In the genomic region with DNA sequence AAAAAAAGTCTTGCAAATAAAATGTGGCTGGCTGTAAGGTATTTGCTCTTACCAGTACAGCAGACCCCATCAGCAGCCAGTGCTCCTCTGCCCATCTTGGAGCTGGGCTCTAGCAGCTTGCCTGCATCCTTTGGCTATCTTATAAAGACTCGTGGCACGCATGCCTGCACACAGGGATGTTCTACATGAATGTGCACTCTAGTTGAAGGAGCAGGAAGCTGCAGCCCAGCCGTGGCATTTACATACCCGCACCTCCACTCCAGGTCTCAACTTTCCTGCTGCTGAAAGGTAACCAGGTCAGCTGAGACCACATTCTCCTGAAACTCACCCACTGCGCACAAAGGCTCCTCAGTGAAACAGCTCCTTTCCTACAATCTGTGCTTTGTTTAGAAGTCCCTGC, we compare ENCODE assay signal across 16 mouse cellular contexts.
A peak's percentile ranks its signal among the peaks of the same experiment; 100 is the strongest.
DNase-seq lines count a peak whose midpoint lies in the region; ATAC-seq and TF ChIP-seq lines count a peak whose summit lies in the region.
"Had no signal": no experiment of that assay in that cellular context is flagged by ENCODE, and none has a peak within 500 bp of the region (broad histone marks: within the 10 kb centered on the region; RNA-seq: fewer than 3 reads in every experiment).

No protein-coding gene starts in this region.

- H3K4me2 ChIP-seq in lung, embryonic 15.5 days = no peak overlapping the region
- no peak overlapping the region for H3K4me2 ChIP-seq in embryonic facial prominence, embryonic 12.5 days (replicated peaks)
- H3K4me2 ChIP-seq: intestine, embryonic 15.5 days had no signal

- no peaks in the 10 kb centered on the region for H3K4me1 ChIP-seq in lung, embryonic 15.5 days
- no peaks in the 10 kb centered on the region; the same call in 1 of the 2 replicates for H3K4me1 ChIP-seq in lung, adult 2 months (ENCODE audit: control insufficient read depth, insufficient read depth, low read length)
- peaks cover 9% of the 10 kb centered on the region; the same call in 1 of the 2 replicates for H3K4me1 ChIP-seq in embryonic facial prominence, embryonic 12.5 days
- H3K4me1 ChIP-seq: intestine, embryonic 15.5 days had no signal

- no peak for TF ChIP-seq POLR2A in lung, adult 2 months (IDR thresholded peaks at IDR 0.05; ENCODE audit: borderline replicate concordance, extremely low read depth, low read depth, low read length)

- no peaks in the 10 kb centered on the region for H3K27me3 ChIP-seq in lung, embryonic 15.5 days
- H3K27me3 ChIP-seq in embryonic facial prominence, embryonic 12.5 days = no peaks in the 10 kb centered on the region
- H3K27me3 ChIP-seq: intestine, embryonic 15.5 days had no signal

- H3K9ac ChIP-seq in lung, embryonic 15.5 days = no peak overlapping the region
- no peak overlapping the region for H3K9ac ChIP-seq in embryonic facial prominence, embryonic 12.5 days
- H3K9ac ChIP-seq: intestine, embryonic 15.5 days had no signal

- ATAC-seq in lung, embryonic 15.5 days (ENCODE audit: borderline replicate concordance, extremely low read depth, low FRiP score, low TSS enrichment) = 0 out of 2 replicates have a peak, but pooled peaks have one; percentile 35
- no peak for ATAC-seq in embryonic facial prominence, embryonic 12.5 days (ENCODE audit: insufficient number of reproducible peaks, insufficient read depth, low FRiP score, low TSS enrichment)
- ATAC-seq: forebrain, embryonic 16.5 days; intestine, embryonic 15.5 days had no signal

- H3K9me3 ChIP-seq in lung, embryonic 15.5 days = no peaks in the 10 kb centered on the region
- no peaks in the 10 kb centered on the region for H3K9me3 ChIP-seq in embryonic facial prominence, embryonic 12.5 days
- H3K9me3 ChIP-seq: intestine, embryonic 15.5 days; midbrain, embryonic 10.5 days had no signal

- DNase-seq in lung, adult 2 months = no peak
- DNase-seq in kidney, adult 8-10 months = peak; percentile 46 to 56
- DNase-seq in kidney, postnatal 4 days = peak; percentile 55 to 71
- no peak for DNase-seq in MN1 (ENCODE audit: low spot score)
- no peak for DNase-seq in frontal cortex, postnatal 25 days (ENCODE audit: low spot score in 2 of 2)
- DNase-seq: adrenal gland, postnatal 10 days; cerebellum, adult 8-10 months; gastrocnemius, adult 2 months; heart, adult 11 months; lung, postnatal 36 days; right cerebral cortex, postnatal 25 days had no signal

- TF ChIP-seq CTCF in lung, adult 2 months (IDR thresholded peaks at IDR 0.05; ENCODE audit: insufficient read depth, low read length) = no peak

- 53% methylated on average over 5 of the region's 5 CpGs for WGBS in lung, embryonic 15.5 days
- 59% methylated on average over 5 of the region's 5 CpGs for WGBS in lung, adult 2 months
- WGBS in embryonic facial prominence, embryonic 12.5 days = 35% methylated on average over 5 of the region's 5 CpGs

- no peak overlapping the region for H3K4me3 ChIP-seq in lung, embryonic 15.5 days
- H3K4me3 ChIP-seq in lung, adult 2 months (replicated peaks; ENCODE audit: extremely low read depth, low read depth, low read length) = no peak overlapping the region
- H3K4me3 ChIP-seq in embryonic facial prominence, embryonic 12.5 days = no peak overlapping the region
- H3K4me3 ChIP-seq: gastrocnemius, adult 2 months; intestine, embryonic 15.5 days; midbrain, embryonic 10.5 days had no signal

- H3K36me3 ChIP-seq in lung, embryonic 15.5 days = no peaks in the 10 kb centered on the region
- no peaks in the 10 kb centered on the region for H3K36me3 ChIP-seq in embryonic facial prominence, embryonic 12.5 days
- H3K36me3 ChIP-seq: intestine, embryonic 15.5 days; midbrain, embryonic 10.5 days had no signal

- 0 out of 2 replicates have a peak overlapping the region, but pooled peaks have one; percentile 13 for H3K27ac ChIP-seq in lung, embryonic 15.5 days
- 0 out of 2 replicates have a peak overlapping the region, but pooled peaks have one; percentile 63 for H3K27ac ChIP-seq in embryonic facial prominence, embryonic 12.5 days
- H3K27ac ChIP-seq: gastrocnemius, adult 2 months; intestine, embryonic 15.5 days; midbrain, embryonic 10.5 days had no signal

Comparison
In these comparisons a context has a peak if more than half of its experiments do, and no peak if none do; other contexts are left out.
1. DNase-seq: peak in kidney, adult 8-10 months (2 of 2) and kidney, postnatal 4 days (2 of 2); none in lung, adult 2 months (single experiment), MN1 (single experiment) and frontal cortex, postnatal 25 days (0 of 2).